Mouse (Mus musculus) ES-E14 (cell line): ENCODE data around the gene Ush1g.

ENCODE experiments used
- CHD2 ChIP-seq: IDR thresholded peaks from 2 replicates; pipeline ENCODE4 v1.6.1; 2014; ENCODE audit warnings: mild to moderate bottlenecking, low read depth, low read length, inconsistent platforms
- HCFC1 ChIP-seq: IDR thresholded peaks from 2 replicates; pipeline ENCODE4 v1.6.1; 2012; ENCODE audit warnings: low read length, inconsistent platforms, borderline replicate concordance; ENCODE audit not compliant: insufficient read depth
- MAFK ChIP-seq: IDR thresholded peaks from 2 replicates; pipeline ENCODE4 v1.6.1; 2014; ENCODE audit warnings: mild to moderate bottlenecking, low read depth, low read length, inconsistent platforms; ENCODE audit not compliant: insufficient read depth
- ZC3H11A ChIP-seq: IDR thresholded peaks from 2 replicates; pipeline ENCODE4 v1.6.1; 2012; ENCODE audit warnings: low read depth, mild to moderate bottlenecking, inconsistent platforms, low read length, borderline replicate concordance
- ZNF384 ChIP-seq: IDR thresholded peaks from 2 replicates; pipeline ENCODE4 v1.6.1; 2012; ENCODE audit warnings: low read depth, low read length, inconsistent platforms

DNA sequence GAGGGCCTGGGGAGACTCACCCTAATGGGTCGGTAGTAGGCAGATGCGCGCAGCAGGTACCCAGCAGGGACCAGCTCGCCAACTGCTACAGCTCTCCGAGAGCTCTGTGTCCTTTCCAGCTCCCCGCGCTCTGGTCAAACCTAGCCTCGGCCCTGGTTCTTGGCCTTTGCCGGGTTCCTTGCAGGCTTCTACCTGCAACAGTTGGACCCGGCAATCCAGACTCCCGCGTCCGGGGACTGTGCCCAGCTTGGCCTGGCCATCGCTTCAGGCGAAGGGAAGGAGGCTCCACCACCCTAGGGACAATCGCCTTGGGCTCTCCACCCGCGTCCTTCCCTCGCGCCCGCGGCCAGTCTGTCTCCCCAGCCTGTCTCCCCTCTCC, 55.5 kb downstream of the Ush1g start:
- TF ChIP-seq CHD2 (no peak), MAFK (no peak), HCFC1 (no peak), ZC3H11A (no peak), ZNF384 (no peak)
